Mouse (Mus musculus) forebrain, embryonic 15.5 days (tissue): ENCODE measurements around the gene Gna11. TPM values are rescaled to one million over a fixed set of nuclear protein-coding genes. Genes with fewer than 3 reads are reported as not detected.

Experiments
- ATAC-seq: fragments of 200-750 bp; cut with Nextera tagmentation; replicated peaks from 2 replicates; pipeline ENCODE4 v1.8.0; 2017; ENCODE audit warnings: mild to moderate bottlenecking, moderate TSS enrichment, moderate library complexity
- H3K27ac ChIP-seq: fragments of 300-500 bp; sonication (generic); replicated peaks from 2 replicates; pipeline ENCODE4 v1.5.1; 2015; ENCODE audit warnings: mild to moderate bottlenecking, inconsistent platforms
- H3K27me3 ChIP-seq: fragments of 300-500 bp; sonication (generic); 2 replicates; pipeline ENCODE4 v1.6.1; 2015; ENCODE audit warnings: inconsistent platforms
- H3K36me3 ChIP-seq: fragments of 300-500 bp; sonication (generic); 2 replicates; pipeline ENCODE4 v1.6.1; 2015; ENCODE audit warnings: mild to moderate bottlenecking, inconsistent platforms
- H3K4me1 ChIP-seq: fragments of 300-500 bp; sonication (generic); 2 replicates; pipeline ENCODE4 v1.6.1; 2015; ENCODE audit warnings: inconsistent platforms
- H3K4me2 ChIP-seq: fragments of 300-500 bp; sonication (generic); replicated peaks from 2 replicates; pipeline ENCODE4 v1.6.1; 2015; ENCODE audit warnings: mild to moderate bottlenecking, inconsistent platforms
- H3K4me3 ChIP-seq: fragments of 300-500 bp; sonication (generic); 2 replicates; pipeline ENCODE4 v1.5.1; 2015; ENCODE audit warnings: mild to moderate bottlenecking, inconsistent platforms
- H3K9ac ChIP-seq: fragments of 300-500 bp; sonication (generic); replicated peaks from 2 replicates; pipeline ENCODE4 v1.6.1; 2015; ENCODE audit warnings: mild to moderate bottlenecking, inconsistent platforms
- H3K9me3 ChIP-seq: fragments of 300-500 bp; sonication (generic); 2 replicates; pipeline ENCODE4 v1.6.1; 2016; ENCODE audit warnings: inconsistent platforms
- WGBS: fragments of 180-500 bp; shearing (Covaris S2); methylation state at CpG from one replicate; pipeline ENCODE4 v1.1.7; 2015; ENCODE audit warnings: mixed read lengths; 5-methylcytosine and 5-hydroxymethylcytosine counted together
- polyA plus RNA-seq: library from polyadenylated mRNA; unstranded; fragments of >200 nt; fragmentation: Nextera tagmentation; extraction: Ambion mirVana; gene quantifications from 2 replicates; pipeline ENCODE4 v1.2.1, GENCODE M21; 2015

Gna11 gene
- polyA plus RNA-seq, 1 experiment from 2014 or later: 99.8 TPM

DNA sequence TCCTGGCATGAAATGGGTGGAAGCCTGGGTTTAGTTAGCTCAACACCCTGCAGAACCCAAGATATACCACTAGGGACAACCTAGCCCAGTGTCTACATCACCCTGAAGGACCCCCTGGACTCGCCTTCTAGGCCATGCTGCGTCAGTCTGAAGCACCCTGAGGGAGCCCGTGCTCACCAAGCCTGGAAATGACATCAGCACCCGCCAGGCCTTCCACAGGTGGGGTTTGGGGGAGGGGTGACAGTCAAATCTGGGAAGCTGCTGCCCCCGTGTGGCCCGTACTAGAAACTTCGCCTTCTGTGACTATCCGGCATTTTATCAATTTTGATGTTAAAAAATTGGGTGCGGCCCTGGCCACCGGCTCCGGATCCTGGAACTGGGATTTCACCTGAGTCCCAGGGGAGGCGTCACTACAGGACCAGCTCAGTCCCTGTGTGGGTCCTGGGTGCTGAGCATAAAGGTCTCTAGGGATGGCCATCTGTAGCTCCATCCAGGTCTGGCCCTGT, 6.7 kb upstream of the Gna11 start:
- Histone ChIP-seq H3K9me3 (no peaks in the 10 kb centered on the region), H3K27me3 (no peaks in the 10 kb centered on the region), H3K4me3 (no peak overlapping the region), H3K4me1 (peaks cover 7% of the 10 kb centered on the region), H3K27ac (no peak overlapping the region), H3K36me3 (no peaks in the 10 kb centered on the region), H3K9ac (0 out of 2 replicates have a peak overlapping the region, but pooled peaks have one; percentile 14), H3K4me2 (no peak overlapping the region)
- ATAC-seq: peak; percentile 81
- 4% methylated on average over 12 of the region's 12 CpGs for WGBS

DNA sequence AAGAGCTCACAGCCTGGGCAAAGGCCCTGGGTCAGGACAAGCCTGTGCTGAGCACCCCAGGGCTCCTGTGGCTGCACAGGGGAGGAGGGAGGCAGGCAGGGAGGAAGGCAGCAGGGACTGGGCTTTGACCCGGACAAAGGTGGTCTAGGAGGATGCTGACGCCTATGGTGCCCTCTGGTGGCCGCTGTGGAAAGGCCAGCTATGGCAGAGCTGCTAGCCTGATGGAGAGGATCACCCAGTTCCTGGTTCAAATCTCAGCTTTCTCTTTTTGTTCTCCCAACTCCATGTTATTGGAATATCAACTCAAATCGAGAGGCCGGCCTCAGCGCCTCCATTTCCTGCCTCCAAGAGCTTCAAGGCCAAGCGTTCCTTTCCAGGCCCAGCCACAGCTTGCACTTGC, 5.3 kb upstream of the Gna11 start:
- 9% methylated on average over 7 of the region's 7 CpGs for WGBS
- no peak overlapping the region for H3K4me3 ChIP-seq
- H3K27me3 ChIP-seq: no peaks in the 10 kb centered on the region
- peaks cover 11% of the 10 kb centered on the region for H3K4me1 ChIP-seq
- H3K4me2 ChIP-seq: no peak overlapping the region
- no peak overlapping the region for H3K9ac ChIP-seq
- no peak overlapping the region for H3K27ac ChIP-seq
- H3K9me3 ChIP-seq: no peaks in the 10 kb centered on the region
- no peak for ATAC-seq
- H3K36me3 ChIP-seq: no peaks in the 10 kb centered on the region

DNA sequence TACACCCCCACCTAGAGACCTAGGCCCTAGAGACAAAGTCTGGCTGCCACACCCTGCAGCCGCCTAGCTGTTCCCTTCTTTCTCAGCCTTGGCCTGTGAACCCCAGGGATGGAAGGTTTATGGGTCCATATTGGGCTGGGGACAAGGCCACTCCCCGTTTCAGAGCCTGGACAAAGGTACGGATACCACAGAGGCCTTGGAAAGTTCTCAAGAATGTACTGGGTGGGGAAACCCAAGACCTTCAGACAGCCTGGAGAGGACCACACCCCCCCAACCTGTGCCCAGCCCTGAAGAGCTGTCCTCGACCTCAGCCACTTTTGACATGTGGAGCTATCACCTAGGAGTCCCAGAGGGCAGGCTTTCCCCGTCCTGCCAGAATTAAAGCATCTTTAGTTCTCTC, 4.0 kb upstream of the Gna11 start:
- Histone ChIP-seq H3K4me3 (no peak overlapping the region), H3K36me3 (no peaks in the 10 kb centered on the region), H3K9me3 (no peaks in the 10 kb centered on the region), H3K4me1 (peaks cover 16% of the 10 kb centered on the region), H3K4me2 (no peak overlapping the region), H3K27ac (no peak overlapping the region), H3K27me3 (no peaks in the 10 kb centered on the region), H3K9ac (no peak overlapping the region)
- ATAC-seq: no peak
- 71% methylated on average over 5 of the region's 5 CpGs for WGBS

DNA sequence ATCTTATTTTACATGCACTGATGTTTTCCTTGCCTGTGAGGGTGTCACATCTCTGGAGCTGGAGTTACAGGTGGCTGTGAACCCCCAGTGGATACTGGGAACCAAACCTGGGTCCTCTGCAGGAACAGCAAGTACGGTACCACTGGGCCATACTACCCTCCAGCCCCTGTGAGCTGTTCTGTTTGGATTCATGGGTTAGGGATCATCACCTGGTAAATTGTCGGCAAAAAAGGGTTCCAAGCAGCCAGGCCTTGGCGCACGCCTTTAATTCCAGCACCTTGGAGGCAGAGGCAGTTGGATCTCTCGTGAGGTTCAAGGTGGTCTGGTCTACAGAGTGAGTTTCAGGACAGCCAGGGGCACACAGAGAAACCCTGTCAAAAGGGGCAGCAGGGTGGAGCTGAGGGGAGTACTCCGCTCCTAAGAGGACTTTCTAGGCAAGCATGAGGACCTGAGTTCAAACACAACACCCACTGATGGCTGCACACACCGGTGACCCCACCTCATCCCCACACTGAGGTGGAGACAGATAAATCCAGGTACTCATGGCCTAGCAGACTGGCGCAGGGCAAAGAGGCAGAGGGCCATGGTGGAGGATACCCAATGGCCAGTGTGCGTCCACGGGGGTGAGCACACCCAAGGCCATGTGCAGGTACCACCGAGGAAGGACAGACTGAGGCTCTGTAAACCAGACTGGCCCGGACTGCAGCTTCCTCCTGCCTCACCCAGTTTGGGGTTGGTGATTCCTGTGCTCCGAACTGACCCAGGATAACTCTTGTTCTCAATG, 2.0 kb upstream of the Gna11 start:
- Histone ChIP-seq H3K27ac (no peak overlapping the region), H3K4me2 (no peak overlapping the region), H3K27me3 (no peaks in the 10 kb centered on the region), H3K9ac (no peak overlapping the region; the same call in 1 of the 2 replicates), H3K4me1 (peaks cover 34% of the 10 kb centered on the region), H3K4me3 (no peak overlapping the region), H3K9me3 (no peaks in the 10 kb centered on the region), H3K36me3 (no peaks in the 10 kb centered on the region)
- 90% methylated on average over 13 of the region's 13 CpGs for WGBS
- ATAC-seq: no peak

DNA sequence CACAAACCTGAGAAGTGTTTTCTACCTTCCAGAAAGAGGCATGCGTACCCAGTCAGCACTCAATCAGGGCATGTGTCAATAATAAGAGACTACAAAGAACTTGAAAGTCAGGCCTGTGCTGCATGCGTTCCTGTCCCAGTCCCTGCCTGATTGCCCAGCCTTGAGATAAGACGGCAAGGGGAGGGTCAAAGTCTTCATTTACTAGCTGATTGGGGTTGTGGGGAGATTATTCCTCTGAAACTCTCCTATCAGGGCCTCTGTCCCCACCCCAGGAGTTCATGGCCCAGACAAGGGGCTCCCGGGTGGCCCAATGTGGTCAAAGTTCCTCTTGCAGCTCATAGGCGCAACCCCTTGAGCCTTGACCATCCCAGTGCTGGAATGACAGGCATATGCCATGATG, 1.3 kb upstream of the Gna11 start:
- ATAC-seq: no peak
- H3K9me3 ChIP-seq: no peaks in the 10 kb centered on the region
- H3K27ac ChIP-seq: 0 out of 2 replicates have a peak overlapping the region, but pooled peaks have one; percentile 0
- no peaks in the 10 kb centered on the region for H3K36me3 ChIP-seq
- H3K4me3 ChIP-seq: no peak overlapping the region
- H3K27me3 ChIP-seq: no peaks in the 10 kb centered on the region
- peaks cover 35% of the 10 kb centered on the region for H3K4me1 ChIP-seq
- H3K9ac ChIP-seq: no peak overlapping the region
- no peak overlapping the region for H3K4me2 ChIP-seq
- WGBS: 87% methylated on average over 5 of the region's 5 CpGs

DNA sequence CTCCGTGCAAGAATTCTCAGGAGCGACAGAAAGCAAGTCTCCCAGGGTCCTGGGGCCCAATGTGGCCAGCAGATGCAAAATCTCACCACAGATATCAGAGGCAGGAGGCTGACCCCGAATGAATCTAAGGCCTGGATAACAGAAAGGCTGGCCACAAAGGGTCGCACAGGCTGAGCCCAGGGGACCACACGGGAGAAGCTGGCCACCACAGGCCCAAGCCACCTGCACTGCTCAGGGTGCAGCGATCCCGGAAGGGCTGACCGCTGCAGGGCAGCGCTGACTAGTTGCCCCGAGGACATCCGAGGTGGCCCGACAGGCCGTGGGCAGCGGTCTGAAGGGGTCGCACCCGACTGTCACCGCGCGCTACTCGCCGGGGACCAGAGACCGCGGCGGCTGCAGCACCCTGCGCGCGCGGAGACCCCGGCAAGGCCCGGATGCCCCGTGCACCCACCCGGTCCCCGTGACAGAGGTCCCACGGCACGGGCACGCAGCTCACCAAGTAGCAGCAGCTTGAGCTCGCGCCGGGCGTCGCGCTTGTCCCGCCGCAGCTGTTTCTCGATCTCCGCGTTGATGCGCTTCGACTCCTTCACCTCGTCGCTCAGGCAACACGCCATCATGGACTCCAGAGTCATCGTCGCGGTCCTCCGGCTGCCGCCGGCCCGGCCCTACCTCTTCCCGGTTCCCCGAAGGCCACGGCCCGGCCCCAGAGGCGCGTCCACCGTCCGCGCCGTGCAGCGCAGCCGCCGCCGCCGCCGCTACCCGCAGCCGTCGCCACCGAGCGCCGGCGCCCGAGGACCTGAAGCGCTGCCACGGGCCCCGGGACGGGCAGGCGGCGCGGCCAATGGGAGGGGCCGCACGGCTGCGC, 462 bp downstream of the Gna11 start:
- under 1% methylated on average over 93 of the region's 93 CpGs for WGBS
- H3K4me2 ChIP-seq: peak overlapping the region; percentile 96
- peak; percentile 0; the same call in 1 of the 2 replicates for ATAC-seq

DNA sequence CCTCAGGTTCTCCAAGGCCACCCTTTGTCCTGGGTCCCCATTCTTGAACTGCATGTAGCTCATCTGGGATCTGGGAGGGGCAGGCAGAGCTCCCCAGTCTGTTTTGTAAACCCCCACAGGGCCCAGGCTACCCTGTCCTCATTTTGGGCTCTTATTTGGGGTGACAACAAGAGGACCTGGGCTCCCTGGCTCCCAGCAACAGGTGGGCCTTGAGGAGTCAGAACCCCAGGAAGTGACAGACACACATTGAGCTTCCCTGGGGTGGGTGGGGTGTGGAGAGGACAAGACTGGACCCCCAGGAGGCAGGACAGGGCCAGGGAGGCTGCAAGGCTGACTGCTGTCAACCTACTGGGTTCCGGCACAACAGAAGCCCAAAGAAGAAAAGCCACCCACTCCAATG, 1.4 kb downstream of the Gna11 start:
- Histone ChIP-seq H3K9me3 (no peaks in the 10 kb centered on the region), H3K4me1 (peaks cover 38% of the 10 kb centered on the region), H3K27ac (0 out of 2 replicates have a peak overlapping the region, but pooled peaks have one; percentile 92), H3K4me3 (peak overlapping the region; percentile 96), H3K4me2 (peak overlapping the region; percentile 96), H3K27me3 (no peaks in the 10 kb centered on the region), H3K9ac (peak overlapping the region; percentile 93), H3K36me3 (no peaks in the 10 kb centered on the region)
- WGBS: 56% methylated on average over 1 of the region's 1 CpGs
- no peak for ATAC-seq

More for the DNA sequence above, 462 bp downstream of the Gna11 start:
- H3K27me3 ChIP-seq: no peaks in the 10 kb centered on the region
- H3K4me3 ChIP-seq: peak overlapping the region; percentile 96
- H3K36me3 ChIP-seq: no peaks in the 10 kb centered on the region
- peak overlapping the region; percentile 92 for H3K27ac ChIP-seq
- no peaks in the 10 kb centered on the region for H3K9me3 ChIP-seq
- peaks cover 38% of the 10 kb centered on the region for H3K4me1 ChIP-seq
- peak overlapping the region; percentile 93 for H3K9ac ChIP-seq

DNA sequence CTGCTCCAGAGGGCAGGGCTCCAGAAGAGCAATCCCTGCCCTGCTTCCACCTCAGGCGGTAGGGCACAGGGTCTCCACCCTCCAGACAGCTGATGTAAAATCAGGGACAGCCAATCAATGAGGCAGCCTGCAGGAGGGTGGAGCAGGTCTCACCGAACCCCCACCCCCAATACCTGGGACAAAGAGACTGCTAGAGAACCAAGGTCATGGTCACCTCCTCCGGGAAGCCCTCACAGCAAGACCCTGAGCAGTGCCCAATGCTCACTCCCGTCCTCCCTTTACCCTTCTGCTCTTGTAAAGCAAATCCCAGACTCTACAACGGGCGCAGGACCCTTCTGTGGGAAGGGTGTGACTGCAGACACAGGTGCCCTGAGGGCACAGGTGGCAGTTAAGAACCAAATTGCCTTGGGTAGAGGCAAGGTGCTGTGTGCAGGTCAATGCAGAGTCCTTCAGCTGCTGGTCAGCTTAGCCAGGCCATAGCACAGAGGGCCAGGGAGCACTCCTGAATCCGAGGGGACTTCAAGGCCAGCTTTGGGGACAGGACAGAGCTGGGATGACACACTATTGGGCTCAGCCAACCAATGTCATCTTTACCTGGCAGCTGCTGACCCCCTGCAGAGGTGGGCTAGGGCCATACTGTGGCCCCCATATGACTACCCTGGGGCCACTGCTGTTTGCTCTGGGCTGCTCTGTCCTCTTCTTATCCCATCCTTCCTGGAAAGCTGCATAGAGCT, 2.1 kb downstream of the Gna11 start:
- H3K4me3 ChIP-seq: peak overlapping the region; percentile 96
- peak overlapping the region; percentile 96 for H3K4me2 ChIP-seq
- H3K27me3 ChIP-seq: no peaks in the 10 kb centered on the region
- WGBS: 73% methylated on average over 7 of the region's 7 CpGs
- no peak overlapping the region for H3K27ac ChIP-seq
- H3K36me3 ChIP-seq: no peaks in the 10 kb centered on the region
- no peaks in the 10 kb centered on the region for H3K9me3 ChIP-seq
- ATAC-seq: no peak
- peaks cover 38% of the 10 kb centered on the region for H3K4me1 ChIP-seq
- H3K9ac ChIP-seq: no peak overlapping the region; the same call in 1 of the 2 replicates

DNA sequence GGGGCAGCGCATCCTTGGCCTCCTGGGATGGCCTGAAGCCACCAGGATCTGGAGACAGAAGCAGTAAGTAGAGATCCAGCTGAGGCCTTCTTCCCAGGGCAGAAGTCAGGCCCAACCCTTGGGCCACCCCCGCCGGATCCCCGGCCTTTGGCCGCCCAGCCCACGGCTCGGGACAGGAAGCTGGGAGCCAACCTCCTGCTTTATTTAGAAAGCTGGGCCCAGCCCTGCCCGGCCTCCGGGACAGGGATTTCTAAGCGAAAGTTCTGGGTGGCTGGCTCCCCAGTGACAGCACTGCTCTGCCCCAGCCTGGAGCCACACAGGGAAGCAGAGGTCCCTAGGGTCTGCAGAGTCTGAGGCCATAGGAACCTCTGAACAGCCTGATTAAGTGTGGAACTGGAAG, 3.2 kb downstream of the Gna11 start:
- 88% methylated on average over 10 of the region's 10 CpGs for WGBS
- H3K9ac ChIP-seq: no peak overlapping the region
- ATAC-seq: no peak
- H3K4me1 ChIP-seq: peaks cover 38% of the 10 kb centered on the region
- no peak overlapping the region for H3K4me3 ChIP-seq
- no peak overlapping the region for H3K4me2 ChIP-seq
- no peaks in the 10 kb centered on the region for H3K9me3 ChIP-seq
- no peak overlapping the region for H3K27ac ChIP-seq
- no peaks in the 10 kb centered on the region for H3K36me3 ChIP-seq
- no peaks in the 10 kb centered on the region for H3K27me3 ChIP-seq

DNA sequence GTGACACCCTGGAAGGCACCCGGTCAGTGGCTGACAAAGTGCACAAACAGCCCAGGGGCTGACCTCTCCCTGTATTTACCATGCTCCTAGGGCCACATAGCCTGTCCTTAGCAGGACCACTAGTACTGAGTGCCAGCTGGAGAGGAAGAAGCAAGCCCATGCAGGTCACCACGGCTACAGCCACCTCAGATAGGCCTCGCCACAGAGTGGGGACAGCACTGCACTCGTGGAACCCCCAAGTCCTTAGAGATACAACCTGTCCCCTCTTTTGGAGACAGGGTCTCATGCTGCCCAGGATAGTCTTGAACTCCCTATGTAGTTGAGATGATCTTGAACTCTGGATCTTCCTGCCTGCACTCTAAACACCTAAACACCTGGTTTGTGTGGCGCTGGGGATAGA, 3.6 kb downstream of the Gna11 start:
- 91% methylated on average over 5 of the region's 5 CpGs for WGBS
- no peak overlapping the region for H3K4me2 ChIP-seq

DNA sequence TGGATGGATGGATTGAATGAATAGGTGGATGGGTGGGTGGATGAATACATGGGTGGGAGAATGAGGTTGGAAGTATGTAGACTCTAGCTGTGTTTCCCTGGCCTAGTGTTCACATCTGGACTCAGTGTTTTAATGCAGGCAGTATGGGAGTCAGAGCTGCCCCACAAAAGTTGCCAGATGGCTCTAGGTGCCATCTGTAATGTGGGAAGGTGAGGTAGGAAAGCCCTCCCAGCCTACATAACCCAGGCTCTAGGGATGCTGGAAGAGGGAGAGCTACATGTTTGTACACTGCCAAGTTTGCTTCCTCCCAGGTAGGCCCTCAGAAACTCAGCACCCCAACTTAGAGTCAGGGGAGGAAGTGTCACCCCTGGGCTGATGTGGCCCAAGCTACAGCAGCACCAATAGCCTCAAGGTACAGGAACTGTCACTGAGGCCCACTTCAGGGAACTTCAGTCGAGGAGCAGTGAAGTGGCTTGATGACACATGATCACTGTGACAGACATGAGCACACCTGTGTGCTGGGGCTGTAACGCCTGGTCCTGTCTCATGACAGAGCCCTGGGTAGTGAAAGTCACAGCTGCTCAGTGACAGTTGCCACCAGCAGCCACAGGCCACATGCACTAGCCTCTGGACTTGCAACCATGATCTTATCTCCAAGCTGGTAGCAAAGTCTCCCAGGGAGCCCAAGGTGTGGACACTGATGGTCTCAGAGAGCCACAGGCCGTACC, 6.5 kb downstream of the Gna11 start:
- Histone ChIP-seq H3K4me1 (peaks cover 24% of the 10 kb centered on the region), H3K4me2 (no peak overlapping the region), H3K36me3 (no peaks in the 10 kb centered on the region), H3K9me3 (no peaks in the 10 kb centered on the region), H3K27ac (no peak overlapping the region), H3K9ac (no peak overlapping the region), H3K4me3 (no peak overlapping the region), H3K27me3 (no peaks in the 10 kb centered on the region)
- 95% methylated on average over 3 of the region's 3 CpGs for WGBS
- no peak for ATAC-seq

More for the DNA sequence above, 3.6 kb downstream of the Gna11 start:
- no peak overlapping the region for H3K27ac ChIP-seq
- no peaks in the 10 kb centered on the region for H3K27me3 ChIP-seq
- no peaks in the 10 kb centered on the region for H3K36me3 ChIP-seq
- no peak for ATAC-seq
- no peak overlapping the region for H3K9ac ChIP-seq
- H3K9me3 ChIP-seq: no peaks in the 10 kb centered on the region
- no peak overlapping the region for H3K4me3 ChIP-seq
- peaks cover 38% of the 10 kb centered on the region for H3K4me1 ChIP-seq
